Mouse (Mus musculus): ENCODE data around the gene Cysrt1. TPM values are rescaled to one million over a fixed set of nuclear protein-coding genes. Genes with fewer than 3 reads are reported as not detected.
"Not testable (repeated sequence)": the region's sequence is repeated elsewhere in the genome, so short reads cannot be mapped to it uniquely, and the experiment has no call there.

The Cysrt1 gene
- polyA plus RNA-seq, 1 experiment from 2014 or later = 0.22 TPM

GRCm38 (mm10) chr2:25262795-25263622 lies 20.8 kb upstream of the Cysrt1 start:
- H3K4me1 ChIP-seq = peaks cover 56% of the 10 kb centered on the region

GRCm38 (mm10) chr2:25262291-25262767 lies 20.1 kb upstream of the Cysrt1 start, which contains the start of gene Tprn:
TSS of gene Tprn (plus strand) at chr2:25262618.
- H3K36me3 ChIP-seq (replicated peaks) = no peaks in the 10 kb centered on the region; the same call in 1 of the 2 replicates
- no peaks in the 10 kb centered on the region for H3K9me3 ChIP-seq
- under 1% methylated on average over 39 of the region's 39 CpGs for WGBS
- peak within 1 kb of the TSS; percentile 82 for H3K27ac ChIP-seq
- peaks cover 55% of the 10 kb centered on the region for H3K4me1 ChIP-seq
- peak; percentile 91 for DNase-seq (ENCODE audit: extremely low spot score, low spot score)
- peak within 1 kb of the TSS; percentile 83 for H3K4me3 ChIP-seq
- H3K27me3 ChIP-seq (ENCODE audit: poor library complexity, severe bottlenecking) = peaks cover 24% of the 10 kb centered on the region

More at GRCm38 (mm10) chr2:25262795-25263622, 20.8 kb upstream of the Cysrt1 start:
- Histone ChIP-seq H3K36me3 (replicated peaks) (no peaks in the 10 kb centered on the region; the same call in none of the 2 replicates), H3K4me3 (peak overlapping the region; percentile 83), H3K9me3 (no peaks in the 10 kb centered on the region), H3K27me3 (ENCODE audit: poor library complexity, severe bottlenecking) (peaks cover 24% of the 10 kb centered on the region), H3K27ac (peak overlapping the region; percentile 82)
- under 1% methylated on average over 82 of the region's 82 CpGs for WGBS
- no peak for DNase-seq (ENCODE audit: extremely low spot score, low spot score)

- Histone ChIP-seq H3K4me1 (peaks cover 51% of the 10 kb centered on the region), H3K4me3 (peak overlapping the region; percentile 83), H3K27me3 (ENCODE audit: poor library complexity, severe bottlenecking) (peaks cover 24% of the 10 kb centered on the region), H3K36me3 (replicated peaks) (no peaks in the 10 kb centered on the region), H3K9me3 (no peaks in the 10 kb centered on the region), H3K27ac (peak overlapping the region; percentile 82)
- no peak for DNase-seq (ENCODE audit: extremely low spot score, low spot score)
- 45% methylated on average over 12 of the region's 12 CpGs for WGBS
These were observed 19.6 kb upstream of the Cysrt1 start for GRCm38 (mm10) chr2:25261870-25262269.

GRCm38 (mm10) chr2:25258887-25259286 lies 16.6 kb upstream of the Cysrt1 start:
- DNase-seq (ENCODE audit: extremely low spot score, low spot score) = no peak
- Histone ChIP-seq H3K4me1 (peaks cover 40% of the 10 kb centered on the region), H3K9me3 (no peaks in the 10 kb centered on the region), H3K36me3 (replicated peaks) (no peaks in the 10 kb centered on the region), H3K4me3 (no peak overlapping the region), H3K27ac (no peak overlapping the region), H3K27me3 (ENCODE audit: poor library complexity, severe bottlenecking) (peaks cover 11% of the 10 kb centered on the region)
- WGBS = 53% methylated on average over 2 of the region's 2 CpGs

- Histone ChIP-seq H3K4me1 (peaks cover 27% of the 10 kb centered on the region), H3K36me3 (replicated peaks) (peaks cover 15% of the 10 kb centered on the region)
- not testable (repeated sequence) for H3K9me3 ChIP-seq; H3K27me3 ChIP-seq (ENCODE audit: poor library complexity, severe bottlenecking); DNase-seq (ENCODE audit: extremely low spot score, low spot score); H3K4me3 ChIP-seq; H3K27ac ChIP-seq
- WGBS = 89% methylated on average over 5 of the region's 5 CpGs
These were observed 15.0 kb upstream of the Cysrt1 start for GRCm38 (mm10) chr2:25257250-25257649.

- not testable (repeated sequence) for DNase-seq (ENCODE audit: extremely low spot score, low spot score); H3K27ac ChIP-seq; H3K27me3 ChIP-seq (ENCODE audit: poor library complexity, severe bottlenecking); H3K9me3 ChIP-seq
- peaks cover 20% of the 10 kb centered on the region for H3K4me1 ChIP-seq
- H3K4me3 ChIP-seq = peak overlapping the region; percentile 88
- 67% methylated on average over 12 of the region's 12 CpGs for whole genome bisulfite sequencing
- H3K36me3 ChIP-seq (replicated peaks) = peaks cover 22% of the 10 kb centered on the region
These were observed 14.3 kb upstream of the Cysrt1 start for GRCm38 (mm10) chr2:25256443-25257109.

GRCm38 (mm10) chr2:25255284-25255779 lies 13.1 kb upstream of the Cysrt1 start, which contains the start of gene Tmem203:
TSS of gene Tmem203 (plus strand) at chr2:25255439.
- H3K4me1 ChIP-seq = peaks cover 19% of the 10 kb centered on the region
- WGBS = under 1% methylated on average over 39 of the region's 39 CpGs
- H3K9me3 ChIP-seq = no peaks in the 10 kb centered on the region
- peak; percentile 93 for DNase-seq (ENCODE audit: extremely low spot score, low spot score)
- H3K4me3 ChIP-seq = peak within 1 kb of the TSS; percentile 88
- H3K27me3 ChIP-seq (ENCODE audit: poor library complexity, severe bottlenecking) = no peaks in the 10 kb centered on the region
- peak within 1 kb of the TSS; percentile 92 for H3K27ac ChIP-seq
- peaks cover 34% of the 10 kb centered on the region for H3K36me3 ChIP-seq (replicated peaks)

- Histone ChIP-seq H3K4me3 (no peak overlapping the region), H3K36me3 (replicated peaks) (peaks cover 64% of the 10 kb centered on the region), H3K4me1 (peaks cover 19% of the 10 kb centered on the region), H3K27me3 (ENCODE audit: poor library complexity, severe bottlenecking) (no peaks in the 10 kb centered on the region), H3K27ac (no peak overlapping the region), H3K9me3 (no peaks in the 10 kb centered on the region)
- DNase-seq (ENCODE audit: extremely low spot score, low spot score) = no peak
- WGBS = 90% methylated on average over 1 of the region's 1 CpGs
These were observed 10.1 kb upstream of the Cysrt1 start for GRCm38 (mm10) chr2:25252331-25252730.

GRCm38 (mm10) chr2:25246183-25247072 lies 4.2 kb upstream of the Cysrt1 start, which contains the start of gene AL732309.1:
TSS of gene AL732309.1 (minus strand) at chr2:25246863.
- peaks cover 30% of the 10 kb centered on the region for H3K27me3 ChIP-seq (ENCODE audit: poor library complexity, severe bottlenecking)
- DNase-seq (ENCODE audit: extremely low spot score, low spot score) = no peak
- no peak within 1 kb of the TSS for H3K4me3 ChIP-seq
- H3K9me3 ChIP-seq = no peaks in the 10 kb centered on the region
- H3K27ac ChIP-seq = no peak within 1 kb of the TSS
- peaks cover 21% of the 10 kb centered on the region for H3K4me1 ChIP-seq
- 90% methylated on average over 10 of the region's 10 CpGs for WGBS
- H3K36me3 ChIP-seq (replicated peaks) = peaks cover 70% of the 10 kb centered on the region

- H3K9me3 ChIP-seq = no peaks in the 10 kb centered on the region
- H3K27me3 ChIP-seq (ENCODE audit: poor library complexity, severe bottlenecking) = peaks cover 46% of the 10 kb centered on the region
- H3K27ac ChIP-seq = no peak overlapping the region
- WGBS = 85% methylated on average over 4 of the region's 4 CpGs
- no peak overlapping the region; the same call in 1 of the 2 replicates for H3K4me3 ChIP-seq
- DNase-seq (ENCODE audit: extremely low spot score, low spot score) = no peak
- H3K36me3 ChIP-seq (replicated peaks) = peaks cover 47% of the 10 kb centered on the region
- peaks cover 34% of the 10 kb centered on the region for H3K4me1 ChIP-seq
These were observed 1.9 kb upstream of the Cysrt1 start for GRCm38 (mm10) chr2:25244144-25244543.

GRCm38 (mm10) chr2:25243342-25243741 lies 1.1 kb upstream of the Cysrt1 start:
- Histone ChIP-seq H3K9me3 (no peaks in the 10 kb centered on the region), H3K4me1 (peaks cover 34% of the 10 kb centered on the region), H3K27ac (peak overlapping the region; percentile 84), H3K36me3 (replicated peaks) (peaks cover 39% of the 10 kb centered on the region), H3K27me3 (ENCODE audit: poor library complexity, severe bottlenecking) (peaks cover 49% of the 10 kb centered on the region), H3K4me3 (peak overlapping the region; percentile 76)
- DNase-seq (ENCODE audit: extremely low spot score, low spot score) = no peak
- 78% methylated on average over 8 of the region's 8 CpGs for WGBS

GRCm38 (mm10) chr2:25241438-25241775 lies 845 bp downstream of the Cysrt1 start:
- Histone ChIP-seq H3K36me3 (replicated peaks) (peaks cover 19% of the 10 kb centered on the region), H3K4me3 (peak overlapping the region; percentile 76), H3K4me1 (peaks cover 34% of the 10 kb centered on the region), H3K27me3 (ENCODE audit: poor library complexity, severe bottlenecking) (peaks cover 51% of the 10 kb centered on the region), H3K27ac (peak overlapping the region; percentile 84; the same call in 1 of the 2 replicates), H3K9me3 (no peaks in the 10 kb centered on the region)
- WGBS = 8% methylated on average over 6 of the region's 6 CpGs
- DNase-seq (ENCODE audit: extremely low spot score, low spot score) = no peak

Measured in forebrain, embryonic 10.5 days (tissue).